Mouse (Mus musculus): ENCODE data around the gene Aamp. TPM values are rescaled to one million over a fixed set of nuclear protein-coding genes. Genes with fewer than 3 reads are reported as not detected.

Aamp gene
- total RNA-seq, 2 experiments from 2014 or later, result 158 to 197 TPM

GRCm38 (mm10) chr1:74283686-74284463 lies 663 bp downstream of the Aamp start:
- peak in 1 of 2 experiments; percentile 54 for DNase-seq (ENCODE audit: low spot score in 2 of 2)

GRCm38 (mm10) chr1:74282896-74283625 lies 1.5 kb downstream of the Aamp start:
- DNase-seq (ENCODE audit: low spot score in 2 of 2), result no peak

GRCm38 (mm10) chr1:74281886-74282285 lies 2.7 kb downstream of the Aamp start:
- no peak for DNase-seq (ENCODE audit: low spot score in 2 of 2)

- DNase-seq (ENCODE audit: low spot score in 2 of 2), result no peak
Observed at GRCm38 (mm10) chr1:74281372-74281771, 3.2 kb downstream of the Aamp start.

GRCm38 (mm10) chr1:74280591-74281325 lies 3.8 kb downstream of the Aamp start:
- DNase-seq (ENCODE audit: low spot score in 2 of 2), result no peak

- DNase-seq (ENCODE audit: low spot score in 2 of 2), result no peak
Observed at GRCm38 (mm10) chr1:74278988-74279387, 5.5 kb downstream of the Aamp start.

GRCm38 (mm10) chr1:74278538-74278937 lies 6.0 kb downstream of the Aamp start, which contains the start of gene Gpbar1:
Gpbar1 (plus strand) TSS chr1:74278550.
- no peak for DNase-seq (ENCODE audit: low spot score in 2 of 2)

GRCm38 (mm10) chr1:74277883-74278537 lies 6.5 kb downstream of the Aamp start:
- no peak for DNase-seq (ENCODE audit: low spot score in 2 of 2)

- no peak for DNase-seq (ENCODE audit: low spot score in 2 of 2)
Observed at GRCm38 (mm10) chr1:74277041-74277440, 7.5 kb downstream of the Aamp start.

- DNase-seq (ENCODE audit: low spot score in 2 of 2), result no peak
Observed at GRCm38 (mm10) chr1:74275015-74275414, 9.5 kb downstream of the Aamp start.

GRCm38 (mm10) chr1:74271659-74272058 lies 12.9 kb downstream of the Aamp start:
- no peak for DNase-seq (ENCODE audit: low spot score in 2 of 2)

- DNase-seq (ENCODE audit: low spot score in 2 of 2), result no peak
Observed at GRCm38 (mm10) chr1:74268750-74269149, 15.8 kb downstream of the Aamp start.

- no peak for DNase-seq (ENCODE audit: low spot score in 2 of 2)
Observed at GRCm38 (mm10) chr1:74262510-74262909, 22.0 kb downstream of the Aamp start.

- no peak for DNase-seq (ENCODE audit: low spot score in 2 of 2)
Observed at GRCm38 (mm10) chr1:74256782-74257181, 27.8 kb downstream of the Aamp start.

GRCm38 (mm10) chr1:74255704-74256345 lies 28.7 kb downstream of the Aamp start:
- DNase-seq (ENCODE audit: low spot score in 2 of 2), result no peak

GRCm38 (mm10) chr1:74250096-74250495 lies 34.4 kb downstream of the Aamp start:
- DNase-seq (ENCODE audit: low spot score in 2 of 2), result no peak

- no peak for DNase-seq (ENCODE audit: low spot score in 2 of 2)
Observed at GRCm38 (mm10) chr1:74249331-74249980, 35.1 kb downstream of the Aamp start.

GRCm38 (mm10) chr1:74248799-74249198 lies 35.7 kb downstream of the Aamp start:
- no peak for DNase-seq (ENCODE audit: low spot score in 2 of 2)

GRCm38 (mm10) chr1:74245525-74245924 lies 39.0 kb downstream of the Aamp start:
- DNase-seq (ENCODE audit: low spot score in 2 of 2), result no peak

- DNase-seq (ENCODE audit: low spot score in 2 of 2), result no peak
Observed at GRCm38 (mm10) chr1:74240832-74241231, 43.7 kb downstream of the Aamp start.
